9 mouse cellular contexts compared by ENCODE assay signal in genomic region chr9:48910885-48911537, GRCm38 (mm10). TPM values are rescaled to one million over a fixed set of nuclear protein-coding genes. Genes with fewer than 3 reads are reported as not detected.
DNase-seq lines count a peak whose midpoint lies in the region; ATAC-seq and TF ChIP-seq lines count a peak whose summit lies in the region.
"Had no signal": no experiment of that assay in that cellular context is flagged by ENCODE, and none has a peak within 500 bp of the region (broad histone marks: within the 10 kb centered on the region; RNA-seq: fewer than 3 reads in every experiment).

TSS of gene Htr3a (minus strand) at chr9:48911099.

- H3K4me3 ChIP-seq in forebrain, embryonic 11.5 days (ENCODE audit: low read depth, low read length), result no peak within 1 kb of the TSS
- H3K4me3 ChIP-seq in layer of hippocampus, adult 2 months, result no peak within 1 kb of the TSS

- ATAC-seq in forebrain, embryonic 11.5 days (replicated peaks; ENCODE audit: low FRiP score), result peak; percentile 55; the same call in 1 of the 2 replicates

- H3K4me1 ChIP-seq in forebrain, embryonic 11.5 days (replicated peaks; ENCODE audit: control insufficient read depth, insufficient read depth, low read length), result peaks cover 4% of the 10 kb centered on the region; the same call in 1 of the 2 replicates

- DNase-seq in 3134 (ENCODE audit: extremely low read depth, insufficient read length, low spot score), result peak; percentile 40
- DNase-seq in brain, adult 2 months (ENCODE audit: low read depth, low spot score), result peak; percentile 87
- peak; percentile 75 for DNase-seq in forebrain, embryonic 11.5 days (ENCODE audit: low spot score)
- peak; percentile 78 to 82 for DNase-seq in heart, postnatal 10 days
- DNase-seq in layer of hippocampus, adult 2 months (ENCODE audit: low spot score in 2 of 2), result peak; percentile 49 to 57
- peak; percentile 38 for DNase-seq in lung, postnatal 10 days
- peak; percentile 47 to 60 for DNase-seq in right cerebral cortex, postnatal 36 days (ENCODE audit: low spot score in 2 of 2)
- no peak for DNase-seq in urinary bladder, postnatal 36 days (ENCODE audit: low spot score in 2 of 2)

- no peaks in the 10 kb centered on the region for H3K27me3 ChIP-seq in forebrain, embryonic 11.5 days (ENCODE audit: control insufficient read depth, insufficient read depth, low read length)

- H3K9ac ChIP-seq in forebrain, embryonic 11.5 days (ENCODE audit: low read length), result no peak within 1 kb of the TSS

- intact Hi-C loops in heart, postnatal 10 days (cut with DNase I), result no loop called here

- WGBS in forebrain, embryonic 11.5 days, result 6% methylated on average over 9 of the region's 9 CpGs

- H3K27ac ChIP-seq in forebrain, embryonic 11.5 days (ENCODE audit: low read depth, low read length), result no peak within 1 kb of the TSS
- H3K27ac ChIP-seq in layer of hippocampus, adult 2 months, result no peak within 1 kb of the TSS

- no peak for TF ChIP-seq CTCF in layer of hippocampus, adult 2 months (conservative IDR thresholded peaks at IDR 0.05)

- no peaks in the 10 kb centered on the region for H3K36me3 ChIP-seq in forebrain, embryonic 11.5 days (ENCODE audit: control insufficient read depth, insufficient read depth, low read length)
- H3K36me3 ChIP-seq: G1E had no signal

- peak within 1 kb of the TSS; percentile 25; the same call in 1 of the 2 replicates for H3K4me2 ChIP-seq in forebrain, embryonic 11.5 days (ENCODE audit: low read depth, low read length, severe bottlenecking)

- no peaks in the 10 kb centered on the region for H3K9me3 ChIP-seq in forebrain, embryonic 11.5 days (ENCODE audit: control insufficient read depth, low read length)
- H3K9me3 ChIP-seq: G1E had no signal

RNA-seq across cellular contexts. Expression of gene Htr3a, which starts in this region (rescaled TPM):
- 0.39 and 0.43 TPM in 2 replicates for polyA plus RNA-seq in forebrain, embryonic 11.5 days (2014; fragmentation: Nextera tagmentation; extraction: Ambion mirVana)
- total RNA-seq in heart, postnatal 10 days (2021), result not detected
- 10 to 100 TPM; 12.8 to 14.0 TPM for total RNA-seq in layer of hippocampus, adult 2 months (2021)
- total RNA-seq: G1E had no signal
- polyA plus RNA-seq: G1E had no signal

Comparison
In these comparisons a context has a peak if more than half of its experiments do, and no peak if none do; other contexts are left out.
1. RNA of gene Htr3a (total RNA-seq): 12.8 to 14.0 TPM in layer of hippocampus, adult 2 months; not detected in heart, postnatal 10 days; every median in the first group is over 10 times any median in the second.
2. Peak in DNase-seq, ATAC-seq and H3K4me2 ChIP-seq in forebrain, embryonic 11.5 days; RNA of the gene not detected or under 1 TPM.
3. Peak in DNase-seq in heart, postnatal 10 days; RNA of the gene not detected or under 1 TPM.
4. DNase-seq: peak in 3134 (single experiment), brain, adult 2 months (single experiment), layer of hippocampus, adult 2 months (2 of 2), lung, postnatal 10 days (single experiment) and right cerebral cortex, postnatal 36 days (2 of 2); none in urinary bladder, postnatal 36 days (0 of 2).